Mouse (Mus musculus) liver, embryonic 14.5 days (tissue): ENCODE data around the gene Cox5b. TPM values are rescaled to one million over a fixed set of nuclear protein-coding genes. Genes with fewer than 3 reads are reported as not detected.

Experiments
- ATAC-seq: fragments of 200-750 bp; cut with Nextera tagmentation; 2 replicates; pipeline ENCODE4 v1.8.0; 2017; ENCODE audit warnings: moderate number of reproducible peaks, mild to moderate bottlenecking, moderate library complexity; ENCODE audit not compliant: insufficient read depth
- DNase-seq, 3 experiments: peaks; one replicate each; pipeline ENCODE4 v3.0.0-alpha.2; 2012 to 2013; ENCODE audit warnings: low read depth in 3 of 3, low spot score in 3 of 3
- H3K27ac ChIP-seq: fragments of 300-500 bp; sonication (generic); 2 replicates; pipeline ENCODE4 v1.5.1; 2014; ENCODE audit warnings: moderate library complexity, mild to moderate bottlenecking, control low read depth, inconsistent platforms
- H3K27me3 ChIP-seq: fragments of 300-500 bp; sonication (generic); 2 replicates; pipeline ENCODE4 v1.6.1; 2014; ENCODE audit warnings: mild to moderate bottlenecking, low read length, moderate library complexity; ENCODE audit not compliant: control insufficient read depth, insufficient read depth
- H3K36me3 ChIP-seq: fragments of 300-500 bp; sonication (generic); replicated peaks from 2 replicates; pipeline ENCODE4 v1.6.1; 2014; ENCODE audit warnings: low read depth; ENCODE audit not compliant: control insufficient read depth, insufficient read depth
- H3K4me1 ChIP-seq, 2 experiments: fragments of 200-500 bp in 1 of 2; fragments of 300-500 bp in 1 of 2; sonication (generic) in 1 of 2; replicated peaks; 2 replicates each; pipeline ENCODE4 v1.6.1; 2012 to 2014; ENCODE audit warnings: antibody characterized with exemption in 1 of 2, inconsistent platforms in 1 of 2, low read length in 1 of 2; ENCODE audit not compliant: control insufficient read depth in 2 of 2, insufficient read depth in 2 of 2
- H3K4me2 ChIP-seq: fragments of 300-500 bp; sonication (generic); 2 replicates; pipeline ENCODE4 v1.6.1; 2014; ENCODE audit warnings: low read depth, mild to moderate bottlenecking, control low read depth, moderate library complexity
- H3K4me3 ChIP-seq, 2 experiments: fragments of 200-500 bp in 1 of 2; fragments of 300-500 bp in 1 of 2; sonication (generic) in 1 of 2; 2 replicates each; pipeline ENCODE4 v1.5.1; 2012 to 2014; ENCODE audit warnings: low read depth in 2 of 2, low read length in 2 of 2, mild to moderate bottlenecking in 2 of 2, control low read depth in 1 of 2, inconsistent platforms in 1 of 2, moderate library complexity in 1 of 2; ENCODE audit not compliant: insufficient read depth in 1 of 2
- H3K9ac ChIP-seq: fragments of 300-500 bp; sonication (generic); replicated peaks from 2 replicates; pipeline ENCODE4 v1.6.1; 2014; ENCODE audit warnings: mild to moderate bottlenecking, control low read depth, moderate library complexity
- H3K9me3 ChIP-seq: fragments of 300-500 bp; sonication (generic); 2 replicates; pipeline ENCODE4 v1.6.1; 2016; ENCODE audit warnings: low read length, mixed read lengths; ENCODE audit not compliant: control insufficient read depth
- CTCF ChIP-seq: IDR thresholded peaks from 2 replicates; pipeline ENCODE4 v1.5.1; 2016; ENCODE audit warnings: antibody characterized with exemption, low read depth, control low read depth
- EP300 ChIP-seq: IDR thresholded peaks from 2 replicates; pipeline ENCODE4 v1.6.1; 2016; ENCODE audit warnings: antibody characterized with exemption, low read depth
- WGBS: fragments of 180-500 bp; shearing (Covaris S2); extraction: QIAGEN DNeasy Blood & Tissue Kit; methylation state at CpG from one replicate; pipeline ENCODE4 v1.1.7; 2014; ENCODE audit not compliant: insufficient replicate concordance; 5-methylcytosine and 5-hydroxymethylcytosine counted together
- polyA plus RNA-seq, 2 experiments: library from polyadenylated mRNA; depleted of rRNA in 1 of 2; stranded (reverse) in 1 of 2; unstranded in 1 of 2; fragments of >200 nt; fragmentation: Nextera tagmentation in 1 of 2; extraction: Ambion mirVana in 1 of 2; gene quantifications; 2 replicates each; pipeline versions ENCODE4 v1.2.1 to v1.2.3; 2012 to 2014

The Cox5b gene
- polyA plus RNA-seq, 2 experiments: 292 to 515 TPM

DNA sequence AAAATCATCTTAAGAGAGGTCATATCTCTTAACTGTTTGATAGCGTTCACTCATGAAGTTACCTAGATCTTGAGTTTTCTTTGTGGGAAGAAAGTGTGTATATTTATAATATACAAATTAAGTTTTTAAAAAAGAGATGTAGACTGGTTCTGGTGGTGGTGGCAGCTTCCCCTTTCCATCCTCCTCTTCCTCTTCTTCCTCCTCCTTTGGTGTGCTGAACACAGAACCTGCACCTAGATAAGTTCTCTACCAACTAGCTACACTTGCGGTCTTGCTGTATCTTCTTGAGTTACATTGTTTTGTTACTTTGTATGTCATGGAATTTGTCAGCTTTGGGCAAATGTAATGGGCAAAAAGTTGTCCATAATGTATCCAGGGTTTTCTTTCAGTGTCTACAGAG, 19.9 kb downstream of the Cox5b start:
- TF ChIP-seq EP300: no peak
- H3K9ac ChIP-seq: no peak overlapping the region
- H3K36me3 ChIP-seq: no peaks in the 10 kb centered on the region
- no peaks in the 10 kb centered on the region for H3K27me3 ChIP-seq
- WGBS: 71% methylated on average over 2 of the region's 2 CpGs
- H3K27ac ChIP-seq: no peak overlapping the region
- peaks cover 6 to 15% of the 10 kb centered on the region in 2 experiments for H3K4me1 ChIP-seq
- no peak overlapping the region for H3K4me3 ChIP-seq
- no peak overlapping the region for H3K4me2 ChIP-seq
- ATAC-seq (no peak), DNase-seq (no peak)
- no peaks in the 10 kb centered on the region for H3K9me3 ChIP-seq

DNA sequence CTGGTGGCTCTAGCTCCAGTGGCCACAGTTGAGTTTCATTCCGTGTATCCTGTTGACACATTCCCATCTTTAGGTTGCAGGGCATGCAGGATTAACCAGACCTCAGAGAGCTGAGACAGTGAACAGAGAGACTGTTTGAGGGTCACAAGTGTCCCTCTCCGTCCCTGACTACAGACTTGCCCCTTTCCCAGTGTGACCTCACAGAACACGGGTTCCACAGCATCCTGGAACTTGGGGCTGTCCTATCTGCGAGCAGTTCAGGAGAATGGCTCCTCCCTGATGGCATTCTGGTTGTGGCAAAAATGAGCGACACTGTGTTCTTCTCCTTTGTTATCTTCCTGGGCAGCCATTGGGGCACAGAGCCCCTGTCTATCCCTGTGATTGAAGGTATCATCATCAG, 23.1 kb downstream of the Cox5b start, which contains the start of gene Actr1b:
Gene Actr1b (minus strand): TSS at position 112 of the 400 bp plus-strand sequence.
- ATAC-seq (no peak), DNase-seq (no peak)
- H3K9me3 ChIP-seq: no peaks in the 10 kb centered on the region
- H3K27me3 ChIP-seq: no peaks in the 10 kb centered on the region
- H3K4me3 ChIP-seq: no peak within 1 kb of the TSS
- H3K36me3 ChIP-seq: no peaks in the 10 kb centered on the region
- no peak within 1 kb of the TSS for H3K4me2 ChIP-seq
- H3K27ac ChIP-seq: no peak within 1 kb of the TSS
- no peak for TF ChIP-seq CTCF
- TF ChIP-seq EP300: no peak
- peaks cover 0 to 3% of the 10 kb centered on the region in 2 experiments; a peak in 2 of 4 replicates for H3K4me1 ChIP-seq
- WGBS: 62% methylated on average over 5 of the region's 5 CpGs
- H3K9ac ChIP-seq: no peak within 1 kb of the TSS

DNA sequence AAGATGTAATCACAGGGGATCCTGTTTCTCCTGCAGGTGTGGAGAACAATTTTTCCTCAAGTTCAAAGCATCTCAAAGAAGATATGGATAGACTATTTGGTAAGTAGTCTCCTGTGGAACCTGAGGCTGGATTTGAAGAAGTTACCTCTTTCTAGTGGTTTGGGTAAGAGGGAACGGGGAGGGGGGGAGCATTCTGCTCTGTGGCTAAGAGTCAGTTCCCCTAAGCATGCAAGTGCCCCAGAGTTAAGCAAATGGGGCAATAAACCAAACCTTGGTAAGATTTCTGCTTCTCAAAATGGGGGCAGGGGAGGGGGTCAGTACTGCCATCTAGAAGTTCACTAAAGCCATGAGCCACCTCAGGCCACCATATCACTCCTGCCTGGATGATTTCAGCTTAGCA, 27.5 kb downstream of the Cox5b start:
- no peak for TF ChIP-seq EP300
- TF ChIP-seq CTCF: no peak
- DNase-seq (no peak), ATAC-seq (no peak)
- Histone ChIP-seq H3K27me3 (no peaks in the 10 kb centered on the region), H3K9ac (no peak overlapping the region), H3K4me3 (no peak overlapping the region), H3K27ac (no peak overlapping the region), H3K4me1 (no peaks in the 10 kb centered on the region), H3K36me3 (no peaks in the 10 kb centered on the region), H3K9me3 (no peaks in the 10 kb centered on the region), H3K4me2 (no peak overlapping the region)
- 50% methylated on average over 1 of the region's 1 CpGs for WGBS

GRCm38 (mm10) chr1:36723146-36724056, 32.2 kb downstream of the Cox5b start:
- Histone ChIP-seq H3K9ac (no peak overlapping the region), H3K4me1 (no peaks in the 10 kb centered on the region), H3K27ac (no peak overlapping the region), H3K27me3 (no peaks in the 10 kb centered on the region), H3K4me3 (no peak overlapping the region), H3K9me3 (no peaks in the 10 kb centered on the region), H3K36me3 (no peaks in the 10 kb centered on the region), H3K4me2 (no peak overlapping the region)
- WGBS: 62% methylated on average over 16 of the region's 16 CpGs
- no peak for TF ChIP-seq EP300
- TF ChIP-seq CTCF: no peak
- ATAC-seq (no peak), DNase-seq (no peak)

- DNase-seq (no peak), ATAC-seq (no peak)
- H3K4me2 ChIP-seq: no peak overlapping the region
- no peaks in the 10 kb centered on the region for H3K27me3 ChIP-seq
- H3K36me3 ChIP-seq: no peaks in the 10 kb centered on the region
- no peaks in the 10 kb centered on the region for H3K4me1 ChIP-seq
- 72% methylated on average over 4 of the region's 4 CpGs for WGBS
- H3K4me3 ChIP-seq: no peak overlapping the region
- H3K9me3 ChIP-seq: no peaks in the 10 kb centered on the region
- H3K27ac ChIP-seq: no peak overlapping the region
- no peak overlapping the region for H3K9ac ChIP-seq
- TF ChIP-seq CTCF (no peak), EP300 (no peak)
Measured at GRCm38 (mm10) chr1:36724057-36724431, 32.8 kb downstream of the Cox5b start.
